Mouse (Mus musculus) A20 (cell line): ENCODE measurements at regions not wholly inside any gene's neighbourhood (a gene's known extent, or its start where the extent isn't known, plus 50 kb on each side); places are given as distances from the start of the nearest gene placed in this dataset.
A peak's percentile ranks its signal among the peaks of the same experiment; 100 is the strongest.

Experiments
- DNase-seq: peaks from one replicate; pipeline ENCODE4 v3.0.0-alpha.2; 2011; ENCODE audit warnings: low read depth, low spot score

- no peak for DNase-seq
These were observed 416.3 kb upstream of the Ubash3b start for GRCm38 (mm10) chr9:41577760-41578159.

- no peak for DNase-seq
These were observed 414.3 kb upstream of the Ubash3b start for GRCm38 (mm10) chr9:41575826-41576225.

- DNase-seq: no peak
These were observed 408.8 kb upstream of the Ubash3b start for GRCm38 (mm10) chr9:41570262-41570661.

GRCm38 (mm10) chr9:41566496-41566895 lies 405.0 kb upstream of the Ubash3b start:
- DNase-seq: no peak

GRCm38 (mm10) chr9:41565784-41566183 lies 404.3 kb upstream of the Ubash3b start:
- no peak for DNase-seq

GRCm38 (mm10) chr9:41563376-41563775 lies 401.9 kb upstream of the Ubash3b start:
- no peak for DNase-seq

- no peak for DNase-seq
These were observed 397.0 kb upstream of the Ubash3b start for GRCm38 (mm10) chr9:41558456-41558855.

- no peak for DNase-seq
These were observed 395.4 kb upstream of the Ubash3b start for GRCm38 (mm10) chr9:41556888-41557287.

- peak; percentile 0 for DNase-seq
These were observed 384.3 kb upstream of the Ubash3b start for GRCm38 (mm10) chr9:41545776-41546175.

GRCm38 (mm10) chr9:41542511-41542910 lies 381.0 kb upstream of the Ubash3b start:
- DNase-seq: no peak

- DNase-seq: no peak
These were observed 379.8 kb upstream of the Ubash3b start for GRCm38 (mm10) chr9:41541327-41541726.

- no peak for DNase-seq
These were observed 371.3 kb upstream of the Ubash3b start for GRCm38 (mm10) chr9:41532786-41533185.

- no peak for DNase-seq
These were observed 370.8 kb upstream of the Ubash3b start for GRCm38 (mm10) chr9:41532290-41532689.

- no peak for DNase-seq
These were observed 370.1 kb upstream of the Ubash3b start for GRCm38 (mm10) chr9:41531596-41531995.

GRCm38 (mm10) chr9:41526126-41526525 lies 364.6 kb upstream of the Ubash3b start:
- DNase-seq: peak; percentile 16

- DNase-seq: peak; percentile 9
These were observed 364.0 kb upstream of the Ubash3b start for GRCm38 (mm10) chr9:41525534-41525933.

- DNase-seq: no peak
These were observed 363.1 kb upstream of the Ubash3b start for GRCm38 (mm10) chr9:41524591-41524990.

- no peak for DNase-seq
These were observed 362.5 kb upstream of the Ubash3b start for GRCm38 (mm10) chr9:41523969-41524368.

- DNase-seq: no peak
These were observed 360.8 kb upstream of the Ubash3b start for GRCm38 (mm10) chr9:41522302-41522701.

GRCm38 (mm10) chr9:41517787-41518186 lies 356.3 kb upstream of the Ubash3b start:
- no peak for DNase-seq

GRCm38 (mm10) chr9:41517053-41517696 lies 355.7 kb upstream of the Ubash3b start:
- no peak for DNase-seq

GRCm38 (mm10) chr9:41515192-41515591 lies 353.7 kb upstream of the Ubash3b start:
- no peak for DNase-seq

- DNase-seq: no peak
These were observed 352.2 kb upstream of the Ubash3b start for GRCm38 (mm10) chr9:41513701-41514100.

- no peak for DNase-seq
These were observed 348.1 kb upstream of the Ubash3b start for GRCm38 (mm10) chr9:41509597-41509996.
